Mouse (Mus musculus) bone marrow macrophage, adult 2 months (primary cell): ENCODE data around the gene Stpg3.

ENCODE experiments used
- CTCF ChIP-seq: IDR thresholded peaks from 2 replicates; pipeline ENCODE4 v1.5.1; 2012; ENCODE audit warnings: low read depth, mild to moderate bottlenecking, low read length, moderate library complexity
- POLR2A ChIP-seq: IDR thresholded peaks from 2 replicates; pipeline ENCODE4 v1.6.1; 2012; ENCODE audit warnings: mild to moderate bottlenecking, low read depth, low read length, borderline replicate concordance

GRCm38 (mm10) chr2:25262291-25262767, 47.9 kb upstream of the Stpg3 start, which contains the start of gene Tprn:
- TF ChIP-seq POLR2A (no peak), CTCF (no peak)
